Mouse (Mus musculus): Measurements from ENCODE around the gene Ap3s2. TPM values are rescaled to one million over a fixed set of nuclear protein-coding genes. Genes with fewer than 3 reads are reported as not detected.

The Ap3s2 gene
- total RNA-seq, 2 experiments from 2014 or later, result 19.6 to 20.3 TPM

DNA sequence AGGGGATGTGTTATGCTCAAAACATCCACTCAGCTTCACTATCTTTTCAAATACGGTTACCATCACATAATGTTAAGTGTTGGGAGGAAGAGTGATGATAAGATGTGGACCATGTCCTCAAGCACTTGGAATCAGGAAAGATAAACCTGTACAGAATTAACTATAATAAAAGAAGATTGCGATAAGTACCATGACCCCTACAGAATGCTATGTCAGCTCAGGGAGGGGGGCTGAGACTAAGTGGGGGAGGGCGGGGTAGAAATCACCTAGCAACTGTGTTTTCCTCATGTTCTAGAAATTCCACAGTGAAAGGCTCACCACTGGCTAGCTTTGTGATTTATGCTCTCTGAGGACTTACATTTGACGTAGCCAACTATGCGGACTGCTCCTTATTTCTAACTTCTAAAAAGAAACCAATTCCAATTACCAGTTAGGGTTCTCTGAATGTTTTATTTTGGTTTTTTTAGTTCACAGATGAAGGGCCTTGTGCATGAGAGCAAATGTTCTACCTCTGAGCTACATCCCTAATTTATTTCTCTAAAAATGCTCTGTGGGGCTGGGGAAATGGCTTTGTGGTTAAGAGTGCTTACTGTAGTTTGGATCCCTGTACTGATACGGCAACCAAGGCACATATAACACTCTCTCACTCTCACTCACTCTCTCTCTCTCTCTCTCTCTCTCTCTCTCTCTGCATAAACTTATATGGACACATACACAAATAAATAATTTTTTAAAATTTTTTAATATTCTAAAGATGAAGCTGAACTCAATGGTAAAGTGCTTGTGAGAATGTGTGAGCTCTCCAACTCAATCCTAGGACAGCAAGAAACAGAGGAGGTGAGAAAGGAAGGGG, 27.6 kb downstream of the Ap3s2 start:
- DNase-seq, result no peak
- intact Hi-C loops (cut with DNase I), result no loop called here

- no peak for DNase-seq
- intact Hi-C loops (cut with DNase I), result no loop called here
These were observed 29.8 kb downstream of the Ap3s2 start for GRCm38 (mm10) chr7:79890436-79891221.

GRCm38 (mm10) chr7:79888603-79889002, 31.8 kb downstream of the Ap3s2 start:
- DNase-seq, result no peak
- intact Hi-C loops (cut with DNase I), result no loop called here

DNA sequence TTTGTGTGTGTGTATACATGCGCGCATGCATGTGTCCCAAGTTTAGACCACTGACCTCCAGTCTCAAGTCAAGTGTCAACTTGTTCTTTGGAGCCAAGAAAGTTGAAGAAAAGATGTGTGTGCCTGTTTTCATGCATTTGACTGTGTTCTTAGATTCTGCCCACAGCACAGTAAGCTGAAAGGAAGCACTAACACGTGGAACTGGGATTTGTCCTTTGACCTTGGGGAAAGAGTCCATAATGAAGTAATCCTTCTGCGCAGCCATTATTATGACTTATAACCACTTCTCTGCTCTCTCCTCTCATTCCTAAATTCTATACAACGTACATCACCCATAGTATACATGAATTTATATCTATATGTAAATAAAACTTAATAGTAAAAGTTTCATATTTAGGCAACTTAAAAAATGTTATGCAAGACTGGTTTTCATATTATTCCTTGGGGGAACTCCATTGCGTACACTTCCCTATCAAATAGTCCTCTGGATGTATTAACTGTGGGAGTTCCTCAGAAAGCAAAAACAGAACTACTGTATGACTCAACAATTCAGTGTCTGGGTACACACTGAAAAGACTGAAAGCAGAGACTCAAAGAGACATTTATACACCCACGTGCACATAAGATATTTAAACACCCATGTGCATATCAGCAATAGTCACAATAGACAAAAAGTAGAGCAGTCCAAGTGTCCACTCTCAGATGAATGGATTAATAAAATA, 36.7 kb downstream of the Ap3s2 start:
- no peak for DNase-seq
- intact Hi-C loops (cut with DNase I), result no loop called here

DNA sequence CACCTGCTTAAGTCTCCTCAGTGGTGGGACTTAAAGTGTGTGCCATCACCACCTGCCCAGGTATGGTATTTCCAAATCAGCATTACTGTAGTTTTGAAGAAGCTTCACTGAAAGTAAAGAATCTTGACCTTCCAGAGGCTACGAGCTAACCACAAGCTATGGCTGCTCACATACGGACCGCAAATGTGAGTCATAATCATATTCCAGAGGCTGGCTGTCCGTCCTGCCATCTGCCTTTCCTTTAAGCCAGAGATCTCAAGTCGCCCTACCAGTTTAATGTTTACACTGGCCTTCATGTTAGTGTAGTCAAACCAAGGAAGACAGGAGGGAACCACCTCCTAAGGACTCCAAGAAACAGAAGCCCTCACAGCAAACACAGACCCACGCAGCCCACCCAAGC, 38.5 kb downstream of the Ap3s2 start:
- intact Hi-C loops (cut with DNase I), result no loop called here
- no peak for DNase-seq

DNA sequence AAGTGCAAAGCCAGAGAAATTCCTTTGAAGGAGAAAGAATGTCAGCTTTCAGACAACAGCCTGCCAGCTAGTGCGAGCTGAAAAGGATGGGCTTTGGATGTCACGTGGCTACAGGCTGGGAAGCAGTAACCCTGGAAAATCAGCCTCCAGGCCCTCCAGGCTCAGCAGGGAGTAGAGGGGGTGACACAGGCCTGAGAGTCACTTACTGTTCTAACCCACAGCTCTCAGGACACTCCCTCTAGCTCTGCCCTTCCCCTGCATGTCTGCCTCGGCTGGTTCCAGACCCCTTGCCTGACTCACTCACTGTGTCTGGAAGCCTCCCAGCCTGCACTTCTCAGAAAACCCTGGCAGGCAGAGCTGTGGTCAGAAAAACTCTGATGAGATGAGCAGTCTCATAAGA, 39.5 kb downstream of the Ap3s2 start:
- DNase-seq, result peak; percentile 39 to 55
- intact Hi-C loops (cut with DNase I), result no loop called here

GRCm38 (mm10) chr7:79880033-79880432, 40.4 kb downstream of the Ap3s2 start:
- intact Hi-C loops (cut with DNase I), result no loop called here
- DNase-seq, result no peak

- DNase-seq, result no peak
- intact Hi-C loops (cut with DNase I), result no loop called here
These were observed 41.9 kb downstream of the Ap3s2 start for GRCm38 (mm10) chr7:79878455-79879025.

- no peak for DNase-seq
- intact Hi-C loops (cut with DNase I), result no loop called here
These were observed 47.0 kb downstream of the Ap3s2 start for GRCm38 (mm10) chr7:79873407-79873806.

- intact Hi-C loops (cut with DNase I), result no loop called here
- no peak for DNase-seq
These were observed 48.6 kb downstream of the Ap3s2 start for GRCm38 (mm10) chr7:79871797-79872345.

DNA sequence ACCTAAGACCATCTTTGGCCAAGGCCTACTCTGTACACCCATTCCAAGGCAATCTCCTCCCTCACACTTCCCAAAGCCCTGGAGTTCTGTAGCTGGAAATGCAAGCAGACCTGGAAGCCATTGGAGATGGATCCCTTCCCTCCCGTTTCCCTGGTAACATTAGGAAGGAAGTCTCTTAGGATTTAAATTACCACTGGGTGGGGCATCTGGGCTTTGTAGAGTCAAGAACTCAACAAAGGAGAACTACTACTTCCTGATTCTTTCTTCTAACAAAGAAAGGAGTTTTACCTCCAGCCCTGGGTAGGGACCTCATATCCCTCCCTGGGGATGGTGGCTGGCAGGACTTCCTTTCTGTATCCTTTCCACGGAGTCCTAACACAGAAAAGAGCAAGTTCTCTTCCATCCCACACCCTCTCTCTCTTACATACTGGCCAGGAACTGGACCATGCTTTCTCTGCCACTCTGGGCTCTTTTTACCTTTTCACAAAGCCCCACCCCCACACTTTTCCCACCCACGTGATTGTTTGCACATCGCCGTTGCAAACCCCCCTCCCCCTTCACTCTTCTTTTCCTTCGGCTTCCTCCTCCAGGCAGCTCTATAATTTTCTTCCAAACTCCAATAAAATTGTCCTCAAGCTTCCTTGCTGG, 51.3 kb downstream of the Ap3s2 start:
- DNase-seq, result no peak
- intact Hi-C loops (cut with DNase I), result no loop called here

GRCm38 (mm10) chr7:79868475-79868874, 52.0 kb downstream of the Ap3s2 start:
- intact Hi-C loops (cut with DNase I), result no loop called here
- no peak for DNase-seq

DNA sequence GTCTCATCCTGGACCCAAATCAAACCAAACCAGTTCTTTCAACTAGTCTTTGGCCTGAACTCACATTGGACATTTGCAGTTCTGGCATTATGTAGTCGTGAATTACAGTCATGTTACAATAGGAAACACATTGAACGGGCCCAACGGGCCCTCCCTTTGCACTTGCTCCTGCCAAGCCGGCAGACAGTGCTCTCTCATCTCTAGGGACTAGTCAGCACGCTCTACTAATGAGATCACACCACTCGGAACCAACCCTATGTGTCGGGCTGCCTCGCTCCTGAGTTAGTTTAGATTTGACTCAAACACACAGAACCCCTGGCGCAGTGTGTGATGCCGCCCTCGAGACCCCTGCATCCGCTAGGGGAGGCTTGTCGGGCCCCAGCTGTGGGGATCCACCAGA, 52.6 kb downstream of the Ap3s2 start:
- peak; percentile 40 to 46 for DNase-seq

DNA sequence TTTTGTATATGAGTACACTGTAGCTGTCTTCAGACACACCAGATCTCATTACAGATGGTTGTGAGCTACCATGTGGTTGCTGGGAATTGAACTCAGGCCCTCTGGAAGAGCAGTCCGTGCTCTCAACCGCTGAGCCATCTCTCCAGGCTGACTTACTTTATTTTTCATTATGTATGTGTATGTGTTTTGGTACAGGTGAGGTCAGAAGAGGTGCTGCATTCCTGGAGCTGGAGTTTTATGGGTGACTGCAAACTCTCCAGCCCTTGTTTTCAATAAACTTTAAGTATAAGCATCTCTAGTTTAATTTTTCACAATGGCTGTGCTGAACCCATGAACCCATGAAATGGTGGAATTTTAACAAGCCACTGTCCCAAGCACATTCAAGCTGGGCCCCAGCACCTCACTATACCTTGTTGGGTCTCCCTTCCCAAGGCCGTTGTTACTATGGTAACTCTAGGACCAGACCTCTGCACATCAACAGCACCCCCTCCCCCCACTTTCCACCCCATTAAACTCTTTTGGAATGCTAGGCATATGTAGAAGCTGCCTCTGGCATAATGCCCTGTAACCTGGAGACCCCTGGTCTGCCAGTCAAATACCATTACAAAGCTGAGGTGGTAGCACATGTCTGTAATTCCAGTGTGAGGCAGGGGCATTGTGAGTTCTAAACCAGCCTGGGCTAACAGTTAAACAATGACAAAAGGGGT, 54.0 kb downstream of the Ap3s2 start:
- intact Hi-C loops (cut with DNase I), result no loop called here
- DNase-seq, result no peak

More for the DNA sequence above, 52.6 kb downstream of the Ap3s2 start:
- intact Hi-C loops (cut with DNase I), result no loop called here

GRCm38 (mm10) chr7:79861794-79862193, 58.7 kb downstream of the Ap3s2 start:
- DNase-seq, result no peak
- intact Hi-C loops (cut with DNase I), result no loop called here

GRCm38 (mm10) chr7:79860811-79861210, 59.6 kb downstream of the Ap3s2 start, which contains the start of gene Anpep:
Gene Anpep, minus strand, starts transcription at chr7:79861059.
- DNase-seq, result no peak
- intact Hi-C loops (cut with DNase I), result no loop called here

DNA sequence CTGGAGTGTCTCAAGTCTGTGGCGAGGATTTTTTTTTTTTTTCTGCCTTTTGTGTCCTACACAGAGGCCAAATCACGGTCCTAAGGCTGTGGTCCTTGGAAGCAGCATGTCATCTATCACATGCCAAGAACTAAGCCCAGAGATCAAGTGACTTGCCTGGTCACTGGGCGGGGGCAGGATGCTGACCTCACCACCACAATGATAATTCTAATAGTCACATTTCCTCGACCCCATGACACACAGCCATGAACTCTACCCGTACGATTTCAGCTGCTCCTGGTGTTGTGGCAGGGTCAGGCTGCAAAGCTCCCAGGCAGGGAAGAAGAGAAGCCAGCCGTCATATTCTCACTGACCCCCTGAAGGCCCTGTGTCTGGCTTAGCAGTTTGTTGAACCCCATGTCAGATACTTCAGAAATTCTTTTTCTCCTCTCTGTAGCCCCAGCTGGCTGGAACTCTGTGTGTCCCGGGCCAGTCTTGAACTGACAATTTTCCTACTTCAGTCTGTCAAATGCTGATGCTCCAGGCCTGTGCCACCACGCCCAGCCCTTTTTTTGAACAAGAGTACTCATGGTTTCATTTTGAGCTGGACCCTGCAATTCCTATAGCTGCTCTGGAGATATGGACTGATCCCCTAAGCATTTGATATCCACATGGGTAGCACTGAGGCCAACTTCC, 61.4 kb downstream of the Ap3s2 start:
- intact Hi-C loops (cut with DNase I), result no loop called here
- DNase-seq, result peak in 1 of 2 experiments; percentile 16

- intact Hi-C loops (cut with DNase I), result no loop called here
- peak; percentile 27 to 42 for DNase-seq
These were observed 62.1 kb downstream of the Ap3s2 start for GRCm38 (mm10) chr7:79858202-79858934.
